8 mouse cellular contexts compared by ENCODE assay signal in genomic region chr4:43043644-43044357, GRCm38 (mm10). TPM values are rescaled to one million over a fixed set of nuclear protein-coding genes. Genes with fewer than 3 reads are reported as not detected.
DNase-seq lines count a peak whose midpoint lies in the region; ATAC-seq and TF ChIP-seq lines count a peak whose summit lies in the region.

No protein-coding gene starts in this region.

- WGBS in heart, embryonic 16.5 days: 17% methylated on average over 7 of the region's 7 CpGs

- H3K27me3 ChIP-seq in heart, embryonic 16.5 days (ENCODE audit: control insufficient read depth, insufficient read depth, low read length): no peaks in the 10 kb centered on the region

- DNase-seq in 3T3-L1 (ENCODE audit: low read depth, low spot score): peak; percentile 92
- DNase-seq in ES-E14 (ENCODE audit: low read depth, low spot score): peak; percentile 79
- DNase-seq in embryo, embryonic 11.5 days (ENCODE audit: low read depth, low spot score): peak; percentile 44
- DNase-seq in kidney, postnatal 10 days: peak; percentile 83
- peak; percentile 92 for DNase-seq in lung, postnatal 10 days
- peak; percentile 44 for DNase-seq in ovary, postnatal 14 days (ENCODE audit: low spot score)

- peak overlapping the region; percentile 80 for H3K4me2 ChIP-seq in heart, embryonic 16.5 days (ENCODE audit: low read depth, low read length)

- peak overlapping the region; percentile 75 for H3K27ac ChIP-seq in ES-E14 (ENCODE audit: insufficient read depth, low read depth, low read length, poor library complexity, severe bottlenecking)
- H3K27ac ChIP-seq in heart, embryonic 16.5 days (ENCODE audit: low read length): peak overlapping the region; percentile 76

- peak overlapping the region in 1 of 2 experiments; percentile 37; a peak in 2 of 4 replicates for H3K4me3 ChIP-seq in ES-E14 (ENCODE audit: insufficient read depth in 1 of 2, low read depth in 1 of 2, low read length in 2 of 2, poor library complexity in 1 of 2, severe bottlenecking in 1 of 2)
- peak overlapping the region; percentile 11; the same call in 1 of the 2 replicates for H3K4me3 ChIP-seq in heart, embryonic 16.5 days (ENCODE audit: low read length)

- in situ Hi-C loops in ES-E14 (cut with MboI; ENCODE audit: low sequenced_read_pairs in 2 of 2, unreplicated experiment in 2 of 2): no loop called here

- H3K9me3 ChIP-seq in ES-E14 (ENCODE audit: control insufficient read depth, insufficient read depth, low read depth, low read length): no peaks in the 10 kb centered on the region
- no peaks in the 10 kb centered on the region for H3K9me3 ChIP-seq in heart, embryonic 16.5 days (replicated peaks; ENCODE audit: control insufficient read depth, low read length)

- 0 out of 2 replicates have a peak overlapping the region, but pooled peaks have one; percentile 24 for H3K9ac ChIP-seq in ES-E14 (ENCODE audit: insufficient read depth, low read depth, low read length, poor library complexity, severe bottlenecking)
- H3K9ac ChIP-seq in heart, embryonic 16.5 days (ENCODE audit: low read length): peak overlapping the region; percentile 39

- no peak for ATAC-seq in heart, embryonic 16.5 days (replicated peaks; ENCODE audit: extremely low read depth, insufficient read depth, low FRiP score)
- ATAC-seq in erythroblast, adult 5-6 weeks (replicated peaks; ENCODE audit: low FRiP score, poor library complexity, severe bottlenecking): no peak

- peaks cover 9 to 13% of the 10 kb centered on the region in 2 experiments for H3K4me1 ChIP-seq in ES-E14 (ENCODE audit: control insufficient read depth in 2 of 2, insufficient read depth in 2 of 2, low read length in 2 of 2, poor library complexity in 1 of 2)
- H3K4me1 ChIP-seq in heart, embryonic 16.5 days (ENCODE audit: control insufficient read depth, insufficient read depth, low read length): peaks cover 34% of the 10 kb centered on the region

- no peaks in the 10 kb centered on the region for H3K36me3 ChIP-seq in ES-E14 (ENCODE audit: control insufficient read depth, insufficient read depth, low read length, poor library complexity, severe bottlenecking)
- no peaks in the 10 kb centered on the region for H3K36me3 ChIP-seq in heart, embryonic 16.5 days (ENCODE audit: control insufficient read depth, insufficient read depth)

TF ChIP-seq in ES-E14, 5 proteins besides CTCF, POLR2A, EP300 and RAD21:
- TF ChIP-seq CHD2 (IDR thresholded peaks at IDR 0.05; ENCODE audit: low read depth, low read length): no peak
- TF ChIP-seq ZNF384 (IDR thresholded peaks at IDR 0.05; ENCODE audit: low read depth, low read length): peak; percentile 73
- no peak for TF ChIP-seq ZC3H11A (IDR thresholded peaks at IDR 0.05; ENCODE audit: borderline replicate concordance, low read depth, low read length)
- TF ChIP-seq HCFC1 (IDR thresholded peaks at IDR 0.05; ENCODE audit: borderline replicate concordance, insufficient read depth, low read length): 0 out of 2 replicates have a peak, but pooled peaks have one; percentile 30
- no peak for TF ChIP-seq MAFK (IDR thresholded peaks at IDR 0.05; ENCODE audit: insufficient read depth, low read depth, low read length)

RNA-seq across cellular contexts. Expression of gene Fam214b, which starts 2.2 kb away (rescaled TPM):
- total RNA-seq in ES-E14 (2012; rRNA removed): 8.2 and 11.9 TPM in 2 replicates
- 14.3 and 15.4 TPM in 2 replicates for polyA plus RNA-seq in heart, embryonic 16.5 days (2015; fragmentation: Nextera tagmentation; extraction: Ambion mirVana)
- total RNA-seq in erythroblast, adult 5-6 weeks (2015; ENCODE audit: low replicate concordance): 177 and 182 TPM in 2 replicates
- total RNA-seq in erythroblast, adult 5-6 weeks (2017; ENCODE audit: low replicate concordance): 191 and 193 TPM in 2 replicates

RNA-seq across cellular contexts. Expression of gene Stoml2, which starts 12.3 kb away (rescaled TPM):
- 245 and 279 TPM in 2 replicates for total RNA-seq in ES-E14 (2012; rRNA removed)
- 222 and 234 TPM in 2 replicates for polyA plus RNA-seq in heart, embryonic 16.5 days (2015; fragmentation: Nextera tagmentation; extraction: Ambion mirVana)
- 38.6 and 40.1 TPM in 2 replicates for total RNA-seq in erythroblast, adult 5-6 weeks (2015; ENCODE audit: low replicate concordance)
- total RNA-seq in erythroblast, adult 5-6 weeks (2017; ENCODE audit: low replicate concordance): 53.4 and 59.0 TPM in 2 replicates

RNA-seq across cellular contexts. Expression of gene Unc13b, which starts 15.0 kb away (rescaled TPM):
- total RNA-seq in ES-E14 (2012; rRNA removed): 13.3 and 19.6 TPM in 2 replicates
- 9.1 and 11.3 TPM in 2 replicates for polyA plus RNA-seq in heart, embryonic 16.5 days (2015; fragmentation: Nextera tagmentation; extraction: Ambion mirVana)
- not detected in 2 replicates for total RNA-seq in erythroblast, adult 5-6 weeks (2015; ENCODE audit: low replicate concordance)
- not detected in 2 replicates for total RNA-seq in erythroblast, adult 5-6 weeks (2017; ENCODE audit: low replicate concordance)

RNA-seq across cellular contexts. Expression of gene Pigo, which starts 18.2 kb away (rescaled TPM):
- 40.9 and 59.1 TPM in 2 replicates for total RNA-seq in ES-E14 (2012; rRNA removed)
- 15.8 and 17.8 TPM in 2 replicates for polyA plus RNA-seq in heart, embryonic 16.5 days (2015; fragmentation: Nextera tagmentation; extraction: Ambion mirVana)
- total RNA-seq in erythroblast, adult 5-6 weeks (2015; ENCODE audit: low replicate concordance): 4.8 and 24.2 TPM in 2 replicates
- 8.8 and 10.2 TPM in 2 replicates for total RNA-seq in erythroblast, adult 5-6 weeks (2017; ENCODE audit: low replicate concordance)

RNA-seq across cellular contexts. Expression of gene Fancg, which starts 33.5 kb away (rescaled TPM):
- 13.0 and 16.9 TPM in 2 replicates for total RNA-seq in ES-E14 (2012; rRNA removed)
- 12.9 and 13.0 TPM in 2 replicates for polyA plus RNA-seq in heart, embryonic 16.5 days (2015; fragmentation: Nextera tagmentation; extraction: Ambion mirVana)
- 1.7 and 8.6 TPM in 2 replicates for total RNA-seq in erythroblast, adult 5-6 weeks (2015; ENCODE audit: low replicate concordance)
- total RNA-seq in erythroblast, adult 5-6 weeks (2017; ENCODE audit: low replicate concordance): 11.8 and 17.6 TPM in 2 replicates

Comparison
In these comparisons a context has a peak if more than half of its experiments do, and no peak if none do; other contexts are left out.
1. RNA of gene Fam214b, which starts 2.2 kb away (total RNA-seq): 177 to 193 TPM in erythroblast, adult 5-6 weeks; 8.2 to 11.9 TPM in ES-E14; every median in the first group is over 10 times any median in the second.
2. RNA of gene Unc13b, which starts 15.0 kb away (total RNA-seq): 13.3 to 19.6 TPM in ES-E14; not detected in erythroblast, adult 5-6 weeks; every median in the first group is over 10 times any median in the second.
3. Peak in every context shown above with its lines, with median percentiles within 50 percentile points of each other: DNase-seq.